Mouse (Mus musculus) heart, postnatal 0 days (tissue): Measurements from ENCODE around the gene Ogg1.

Experiments used
- CTCF ChIP-seq: IDR thresholded peaks from 2 replicates; pipeline ENCODE4 v1.5.1; 2016; ENCODE audit warnings: antibody characterized with exemption, control low read depth, low read depth
- EP300 ChIP-seq: IDR thresholded peaks from 2 replicates; pipeline ENCODE4 v1.6.1; 2016; ENCODE audit warnings: antibody characterized with exemption, low read depth

DNA sequence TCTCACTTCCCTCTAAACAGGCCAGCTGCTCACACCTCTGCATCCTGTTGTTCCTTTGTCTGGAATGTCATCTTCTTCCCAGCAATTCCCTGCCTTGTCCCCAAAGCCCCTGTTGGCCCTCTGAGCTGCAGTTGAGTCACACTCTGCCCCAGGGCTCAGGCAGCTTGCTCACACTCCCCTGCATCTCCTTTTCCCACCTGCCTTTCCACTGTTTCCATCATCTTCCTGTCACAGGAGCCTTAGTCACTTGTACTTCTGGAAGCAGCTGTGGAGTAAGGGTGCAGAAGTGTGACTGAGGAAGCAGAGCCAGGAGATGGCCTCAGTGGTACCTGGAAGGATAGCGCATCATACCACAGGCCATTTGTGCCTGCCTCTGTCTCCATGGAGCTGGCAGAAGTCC lies 35.5 kb downstream of the Ogg1 start:
- TF ChIP-seq EP300: no peak
- TF ChIP-seq CTCF: no peak
